11 mouse cellular contexts compared by ENCODE assay signal in genomic region chr4:107830189-107830588, GRCm38 (mm10). TPM values are rescaled to one million over a fixed set of nuclear protein-coding genes. Genes with fewer than 3 reads are reported as not detected.
DNase-seq lines count a peak whose midpoint lies in the region; ATAC-seq lines count a peak whose summit lies in the region.
"Had no signal": no experiment of that assay in that cellular context is flagged by ENCODE, and none has a peak within 500 bp of the region (broad histone marks: within the 10 kb centered on the region; RNA-seq: fewer than 3 reads in every experiment).

No protein-coding gene starts in this region.

- H3K4me1 ChIP-seq in embryonic facial prominence, embryonic 10.5 days = peaks cover 74% of the 10 kb centered on the region
- H3K4me1 ChIP-seq in hindbrain, embryonic 15.5 days (replicated peaks) = peaks cover 98% of the 10 kb centered on the region
- H3K4me1 ChIP-seq in midbrain, embryonic 15.5 days = peaks cover 96% of the 10 kb centered on the region

- peak overlapping the region; percentile 72 for H3K27ac ChIP-seq in embryonic facial prominence, embryonic 10.5 days (replicated peaks)
- H3K27ac ChIP-seq in hindbrain, embryonic 15.5 days (replicated peaks) = peak overlapping the region; percentile 75
- peak overlapping the region; percentile 75 for H3K27ac ChIP-seq in midbrain, embryonic 15.5 days
- H3K27ac ChIP-seq: heart, embryonic 13.5 days; limb, embryonic 12.5 days had no signal

- WGBS in embryonic facial prominence, embryonic 10.5 days = 84% methylated on average over 10 of the region's 10 CpGs
- 46% methylated on average over 10 of the region's 10 CpGs for WGBS in hindbrain, embryonic 15.5 days
- 34% methylated on average over 10 of the region's 10 CpGs for WGBS in midbrain, embryonic 15.5 days

- no peaks in the 10 kb centered on the region for H3K9me3 ChIP-seq in embryonic facial prominence, embryonic 10.5 days
- H3K9me3 ChIP-seq in hindbrain, embryonic 15.5 days = no peaks in the 10 kb centered on the region
- no peaks in the 10 kb centered on the region for H3K9me3 ChIP-seq in midbrain, embryonic 15.5 days
- H3K9me3 ChIP-seq: heart, embryonic 13.5 days; limb, embryonic 12.5 days had no signal

- ATAC-seq in hindbrain, embryonic 15.5 days (ENCODE audit: low FRiP score, low read depth) = no peak
- ATAC-seq in midbrain, embryonic 15.5 days (replicated peaks) = no peak
- ATAC-seq: intestine, postnatal 0 days had no signal

- H3K4me2 ChIP-seq in hindbrain, embryonic 15.5 days = no peak overlapping the region
- H3K4me2 ChIP-seq in midbrain, embryonic 15.5 days = no peak overlapping the region
- H3K4me2 ChIP-seq: heart, embryonic 13.5 days; limb, embryonic 12.5 days had no signal

- peaks cover 3% of the 10 kb centered on the region; the same call in 1 of the 2 replicates for H3K36me3 ChIP-seq in embryonic facial prominence, embryonic 10.5 days (replicated peaks)
- no peaks in the 10 kb centered on the region for H3K36me3 ChIP-seq in hindbrain, embryonic 15.5 days
- no peaks in the 10 kb centered on the region for H3K36me3 ChIP-seq in midbrain, embryonic 15.5 days (replicated peaks)
- H3K36me3 ChIP-seq: heart, embryonic 13.5 days; limb, embryonic 12.5 days had no signal

- intact Hi-C loops in gastrocnemius, postnatal 36 days (cut with DNase I) = no loop called here

- no peak overlapping the region for H3K4me3 ChIP-seq in embryonic facial prominence, embryonic 10.5 days
- no peak overlapping the region for H3K4me3 ChIP-seq in hindbrain, embryonic 15.5 days
- H3K4me3 ChIP-seq in midbrain, embryonic 15.5 days = no peak overlapping the region
- H3K4me3 ChIP-seq: heart, embryonic 13.5 days; limb, embryonic 12.5 days had no signal

- H3K9ac ChIP-seq in hindbrain, embryonic 15.5 days = no peak overlapping the region
- H3K9ac ChIP-seq in midbrain, embryonic 15.5 days = no peak overlapping the region
- H3K9ac ChIP-seq: heart, embryonic 13.5 days; limb, embryonic 12.5 days had no signal

- peak; percentile 86 for DNase-seq in brain, adult 2 months (ENCODE audit: low read depth, low spot score)
- no peak for DNase-seq in embryonic facial prominence, embryonic 10.5 days (ENCODE audit: low spot score)
- DNase-seq in kidney, adult 9 months = no peak
- DNase-seq in gastrocnemius, postnatal 36 days = no peak
- DNase-seq in adrenal gland, postnatal 4 days (ENCODE audit: low spot score in 2 of 2) = no peak
- DNase-seq: thymus, adult 18-20 months had no signal

- peaks cover 5% of the 10 kb centered on the region; the same call in 1 of the 2 replicates for H3K27me3 ChIP-seq in embryonic facial prominence, embryonic 10.5 days (replicated peaks; ENCODE audit: low read depth, poor library complexity, severe bottlenecking)
- H3K27me3 ChIP-seq in hindbrain, embryonic 15.5 days = no peaks in the 10 kb centered on the region
- no peaks in the 10 kb centered on the region for H3K27me3 ChIP-seq in midbrain, embryonic 15.5 days (replicated peaks)

RNA-seq across cellular contexts. Expression of gene Lrp8, which starts 28.1 kb away (rescaled TPM):
- 7.4 and 8.5 TPM in 2 replicates for polyA plus RNA-seq in embryonic facial prominence, embryonic 10.5 days (2016; fragmentation: Nextera tagmentation; extraction: Ambion mirVana)
- polyA plus RNA-seq in hindbrain, embryonic 15.5 days (2015; fragmentation: Nextera tagmentation; extraction: Ambion mirVana) = 60.2 and 60.6 TPM in 2 replicates
- 70.6 and 71.3 TPM in 2 replicates for polyA plus RNA-seq in midbrain, embryonic 15.5 days (2015; fragmentation: Nextera tagmentation; extraction: Ambion mirVana)
- under 1 TPM; 0.12 to 0.56 TPM for total RNA-seq in gastrocnemius, postnatal 36 days (2021)
- total RNA-seq in adrenal gland, postnatal 4 days (2021) = 1 to 10 TPM; 8.8 to 8.9 TPM

RNA-seq across cellular contexts. Expression of gene Magoh, which starts 49.4 kb away (rescaled TPM):
- 240 and 242 TPM in 2 replicates for polyA plus RNA-seq in embryonic facial prominence, embryonic 10.5 days (2016; fragmentation: Nextera tagmentation; extraction: Ambion mirVana)
- polyA plus RNA-seq in hindbrain, embryonic 15.5 days (2015; fragmentation: Nextera tagmentation; extraction: Ambion mirVana) = 98.8 and 117 TPM in 2 replicates
- polyA plus RNA-seq in midbrain, embryonic 15.5 days (2015; fragmentation: Nextera tagmentation; extraction: Ambion mirVana) = 95.6 and 103 TPM in 2 replicates
- 10 to 100 TPM; 22.6 to 22.8 TPM for total RNA-seq in gastrocnemius, postnatal 36 days (2021)
- total RNA-seq in adrenal gland, postnatal 4 days (2021) = 100 to 1,000 TPM; 108 to 111 TPM

RNA-seq across cellular contexts. Expression of gene 0610037L13Rik, which starts 59.4 kb away (rescaled TPM):
- polyA plus RNA-seq in embryonic facial prominence, embryonic 10.5 days (2016; fragmentation: Nextera tagmentation; extraction: Ambion mirVana) = 102 TPM in 2 replicates
- 94.0 and 95.2 TPM in 2 replicates for polyA plus RNA-seq in hindbrain, embryonic 15.5 days (2015; fragmentation: Nextera tagmentation; extraction: Ambion mirVana)
- polyA plus RNA-seq in midbrain, embryonic 15.5 days (2015; fragmentation: Nextera tagmentation; extraction: Ambion mirVana) = 92.4 and 96.4 TPM in 2 replicates
- 10 to 100 TPM; 34.4 to 44.4 TPM for total RNA-seq in gastrocnemius, postnatal 36 days (2021)
- 10 to 100 TPM; 76.9 to 89.9 TPM for total RNA-seq in adrenal gland, postnatal 4 days (2021)
